12 mouse cellular contexts compared by ENCODE assay signal in the genomic region with DNA sequence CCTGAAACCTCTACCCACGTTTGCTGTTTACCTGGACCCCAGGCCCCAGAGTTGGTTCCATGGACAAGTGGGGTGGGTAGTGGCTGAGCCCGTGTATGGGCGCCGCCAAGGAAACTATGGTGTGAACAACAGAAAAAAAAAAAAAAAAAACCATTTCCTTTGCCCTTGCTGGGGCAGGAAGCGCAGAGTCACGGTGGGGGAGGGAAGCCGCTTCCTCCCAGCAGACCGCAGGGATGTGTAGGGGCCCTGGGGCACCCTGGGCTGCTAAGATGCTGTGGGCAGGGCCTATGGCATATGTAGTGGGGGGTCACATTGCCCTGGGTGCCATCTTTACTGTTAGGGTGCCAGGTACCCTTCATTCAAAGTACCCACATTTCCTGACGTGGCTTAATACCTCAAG. TPM values are rescaled to one million over a fixed set of nuclear protein-coding genes. Genes with fewer than 3 reads are reported as not detected.
DNase-seq lines count a peak whose midpoint lies in the region; ATAC-seq and TF ChIP-seq lines count a peak whose summit lies in the region.
"Had no signal": no experiment of that assay in that cellular context is flagged by ENCODE, and none has a peak within 500 bp of the region (broad histone marks: within the 10 kb centered on the region; RNA-seq: fewer than 3 reads in every experiment).

No protein-coding gene starts in this region.

- no peaks in the 10 kb centered on the region for H3K27me3 ChIP-seq in kidney, adult 2 months (replicated peaks; ENCODE audit: control insufficient read depth, insufficient read depth, low read length)
- no peaks in the 10 kb centered on the region for H3K27me3 ChIP-seq in liver, adult 2 months (ENCODE audit: control insufficient read depth, insufficient read depth, low read length)
- H3K27me3 ChIP-seq: lung, embryonic 15.5 days had no signal

- no peak for TF ChIP-seq CTCF in kidney, adult 2 months (conservative IDR thresholded peaks at IDR 0.05; ENCODE audit: insufficient read depth, insufficient read length, low read depth, low read length)
- no peak for TF ChIP-seq CTCF in liver, adult 2 months (IDR thresholded peaks at IDR 0.05; ENCODE audit: low read depth, low read length)

- no peak overlapping the region for H3K27ac ChIP-seq in kidney, adult 2 months (ENCODE audit: insufficient read depth, low read depth, low read length)
- 0 out of 2 replicates have a peak overlapping the region, but pooled peaks have one; percentile 8 for H3K27ac ChIP-seq in liver, adult 2 months (replicated peaks; ENCODE audit: insufficient read depth, low read depth, low read length)
- H3K27ac ChIP-seq: lung, embryonic 15.5 days had no signal

- DNase-seq in kidney, postnatal 10 days, result peak; percentile 26
- no peak for DNase-seq in kidney, adult 2 months
- no peak for DNase-seq in liver, adult 2 months (ENCODE audit: extremely low read depth, low read depth, low spot score)
- DNase-seq in thymus, postnatal 36 days, result peak; percentile 82 to 93
- no peak for DNase-seq in frontal cortex, adult 2 months (ENCODE audit: extremely low spot score in 1 of 2, low spot score in 1 of 2)
- no peak for DNase-seq in cerebellum, adult 11 months
- DNase-seq in heart, postnatal 14 days, result no peak
- DNase-seq: adrenal gland, adult 8-10 months; layer of hippocampus, postnatal 36 days had no signal

- TF ChIP-seq POLR2A in kidney, adult 2 months (IDR thresholded peaks at IDR 0.05; ENCODE audit: low read depth, low read length), result no peak
- TF ChIP-seq POLR2A in liver, adult 2 months (IDR thresholded peaks at IDR 0.05; ENCODE audit: extremely low read depth, insufficient read depth, low read length), result no peak

- H3K9ac ChIP-seq in liver, adult 2 months (ENCODE audit: low read depth, low read length), result 0 out of 2 replicates have a peak overlapping the region, but pooled peaks have one; percentile 5
- H3K9ac ChIP-seq: lung, embryonic 15.5 days had no signal

- WGBS in kidney, adult 2 months, result 69% methylated on average over 9 of the region's 9 CpGs
- 72% methylated on average over 9 of the region's 9 CpGs for WGBS in liver, adult 2 months

- peaks cover 10% of the 10 kb centered on the region for H3K4me1 ChIP-seq in kidney, adult 2 months (ENCODE audit: control insufficient read depth, insufficient read depth, low read length)
- H3K4me1 ChIP-seq in liver, adult 2 months (ENCODE audit: control insufficient read depth, insufficient read depth, low read length), result no peaks in the 10 kb centered on the region
- H3K4me1 ChIP-seq: lung, embryonic 15.5 days had no signal

- H3K36me3 ChIP-seq in kidney, adult 2 months (ENCODE audit: control insufficient read depth, insufficient read depth, low read length), result no peaks in the 10 kb centered on the region; the same call in 1 of the 2 replicates
- H3K36me3 ChIP-seq in liver, adult 2 months (ENCODE audit: control insufficient read depth, insufficient read depth, low read length), result no peaks in the 10 kb centered on the region
- H3K36me3 ChIP-seq: lung, embryonic 15.5 days had no signal

- peaks cover 16% of the 10 kb centered on the region for H3K79me2 ChIP-seq in liver, adult 2 months (ENCODE audit: control insufficient read depth, insufficient read depth, low read length)

- ATAC-seq in monocyte, adult 5-6 weeks (replicated peaks; ENCODE audit: insufficient number of reproducible peaks, low FRiP score, low TSS enrichment, poor library complexity, severe bottlenecking), result peak; percentile 77
- ATAC-seq: forebrain, embryonic 16.5 days had no signal

- no peak overlapping the region for H3K4me3 ChIP-seq in kidney, adult 2 months (ENCODE audit: insufficient read depth, low read depth, low read length)
- H3K4me3 ChIP-seq in liver, adult 2 months (ENCODE audit: insufficient read depth, low read depth, low read length), result peak overlapping the region; percentile 30; the same call in 1 of the 2 replicates
- H3K4me3 ChIP-seq: lung, embryonic 15.5 days had no signal

- intact Hi-C loops in heart, postnatal 14 days (cut with DNase I), result no loop called here

RNA-seq across cellular contexts. Expression of a gene that starts 8.7 kb away (rescaled TPM):
- polyA plus RNA-seq in kidney, adult 2 months (2012; rRNA removed), result 41.6 and 49.2 TPM in 2 replicates
- total RNA-seq in liver, adult 2 months (2014; rRNA removed), result 2.1 and 4.6 TPM in 2 replicates
- 11.6 and 12.7 TPM in 2 replicates for polyA plus RNA-seq in liver, adult 2 months (2012; rRNA removed)
- 63.7 to 114 TPM (median 92.9 TPM) in 3 replicates for total RNA-seq in monocyte, adult 5-6 weeks (2017)
- 22.4 and 24.5 TPM in 2 replicates for polyA plus RNA-seq in frontal cortex, adult 2 months (2012; rRNA removed)
- total RNA-seq in heart, postnatal 14 days (2021), result 10 to 100 TPM; 10.4 to 12.0 TPM

RNA-seq across cellular contexts. Expression of a gene that starts 11.1 kb away (rescaled TPM):
- 95.9 and 125 TPM in 2 replicates for polyA plus RNA-seq in kidney, adult 2 months (2012; rRNA removed)
- 28.7 and 29.9 TPM in 2 replicates for total RNA-seq in liver, adult 2 months (2014; rRNA removed)
- polyA plus RNA-seq in liver, adult 2 months (2012; rRNA removed), result 48.7 and 51.4 TPM in 2 replicates
- total RNA-seq in monocyte, adult 5-6 weeks (2017), result 162 to 274 TPM (median 251 TPM) in 3 replicates
- 105 and 106 TPM in 2 replicates for polyA plus RNA-seq in frontal cortex, adult 2 months (2012; rRNA removed)
- 10 to 100 TPM; 65.4 to 68.1 TPM for total RNA-seq in heart, postnatal 14 days (2021)

RNA-seq across cellular contexts. Expression of a gene that starts 21.0 kb away (rescaled TPM):
- 4.3 and 6.2 TPM in 2 replicates for polyA plus RNA-seq in kidney, adult 2 months (2012; rRNA removed)
- total RNA-seq in liver, adult 2 months (2014; rRNA removed), result 0.65 and 1.6 TPM in 2 replicates
- polyA plus RNA-seq in liver, adult 2 months (2012; rRNA removed), result 0.92 and 1.4 TPM in 2 replicates
- 5.9 to 10.5 TPM (median 9.9 TPM) in 3 replicates for total RNA-seq in monocyte, adult 5-6 weeks (2017)
- polyA plus RNA-seq in frontal cortex, adult 2 months (2012; rRNA removed), result 8.5 and 9.4 TPM in 2 replicates
- total RNA-seq in heart, postnatal 14 days (2021), result 1 to 10 TPM; 1.1 to 1.2 TPM

Comparison
In these comparisons a context has a peak if more than half of its experiments do, and no peak if none do; other contexts are left out.
1. DNase-seq: peak in kidney, postnatal 10 days (single experiment) and thymus, postnatal 36 days (2 of 2); none in kidney, adult 2 months (single experiment), liver, adult 2 months (single experiment), frontal cortex, adult 2 months (0 of 2), cerebellum, adult 11 months (single experiment) and heart, postnatal 14 days (0 of 2).